Mouse (Mus musculus): ENCODE data around the gene Atxn7. TPM values are rescaled to one million over a fixed set of nuclear protein-coding genes. Genes with fewer than 3 reads are reported as not detected.
A peak's percentile ranks its signal among the peaks of the same experiment; 100 is the strongest.
"Not testable (repeated sequence)": the region's sequence is repeated elsewhere in the genome, so short reads cannot be mapped to it uniquely, and the experiment has no call there.

Atxn7 gene
- polyA plus RNA-seq, 1 experiment, result not detected

- TF ChIP-seq POLR2A (IDR thresholded peaks at IDR 0.05; ENCODE audit: insufficient read depth, low read depth, low read length) (no peak), CTCF (IDR thresholded peaks at IDR 0.05; ENCODE audit: insufficient read depth, low read depth, low read length) (no peak)
- WGBS, result 88% methylated on average over 1 of the region's 1 CpGs
- Histone ChIP-seq H3K4me3 (ENCODE audit: insufficient read depth, low read depth, low read length) (no peak overlapping the region), H3K4me1 (ENCODE audit: control insufficient read depth, insufficient read depth, low read length) (peaks cover 3% of the 10 kb centered on the region), H3K27ac (ENCODE audit: insufficient read depth, low read depth, low read length) (no peak overlapping the region)
Measured at GRCm38 (mm10) chr14:14032842-14033241, 71.6 kb downstream of the Atxn7 start.

GRCm38 (mm10) chr14:14036352-14036751 lies 75.1 kb downstream of the Atxn7 start:
- Histone ChIP-seq H3K4me3 (ENCODE audit: insufficient read depth, low read depth, low read length) (no peak overlapping the region), H3K27ac (ENCODE audit: insufficient read depth, low read depth, low read length) (no peak overlapping the region), H3K4me1 (ENCODE audit: control insufficient read depth, insufficient read depth, low read length) (no peaks in the 10 kb centered on the region)
- 64% methylated on average over 2 of the region's 2 CpGs for WGBS
- no peak for TF ChIP-seq POLR2A (IDR thresholded peaks at IDR 0.05; ENCODE audit: insufficient read depth, low read depth, low read length)
- no peak for TF ChIP-seq CTCF (IDR thresholded peaks at IDR 0.05; ENCODE audit: insufficient read depth, low read depth, low read length)

- WGBS, result 75% methylated on average over 2 of the region's 2 CpGs
- Histone ChIP-seq H3K27ac (ENCODE audit: insufficient read depth, low read depth, low read length) (no peak overlapping the region), H3K4me1 (ENCODE audit: control insufficient read depth, insufficient read depth, low read length) (no peaks in the 10 kb centered on the region), H3K4me3 (ENCODE audit: insufficient read depth, low read depth, low read length) (no peak overlapping the region)
- no peak for TF ChIP-seq CTCF (IDR thresholded peaks at IDR 0.05; ENCODE audit: insufficient read depth, low read depth, low read length)
- TF ChIP-seq POLR2A (IDR thresholded peaks at IDR 0.05; ENCODE audit: insufficient read depth, low read depth, low read length), result no peak
Measured at GRCm38 (mm10) chr14:14038233-14038632, 77.0 kb downstream of the Atxn7 start.

GRCm38 (mm10) chr14:14042336-14042735 lies 81.1 kb downstream of the Atxn7 start:
- Histone ChIP-seq H3K4me1 (ENCODE audit: control insufficient read depth, insufficient read depth, low read length) (0 out of 2 replicates have a peak, but pooled peaks cover 2% of the 10 kb centered on the region), H3K27ac (ENCODE audit: insufficient read depth, low read depth, low read length) (no peak overlapping the region), H3K4me3 (ENCODE audit: insufficient read depth, low read depth, low read length) (no peak overlapping the region)
- TF ChIP-seq POLR2A (IDR thresholded peaks at IDR 0.05; ENCODE audit: insufficient read depth, low read depth, low read length) (no peak), CTCF (IDR thresholded peaks at IDR 0.05; ENCODE audit: insufficient read depth, low read depth, low read length) (no peak)
- WGBS, result 35% methylated on average over 4 of the region's 4 CpGs

- H3K4me1 ChIP-seq (ENCODE audit: control insufficient read depth, insufficient read depth, low read length), result no peaks in the 10 kb centered on the region
- no peak for TF ChIP-seq POLR2A (IDR thresholded peaks at IDR 0.05; ENCODE audit: insufficient read depth, low read depth, low read length)
- no peak for TF ChIP-seq CTCF (IDR thresholded peaks at IDR 0.05; ENCODE audit: insufficient read depth, low read depth, low read length)
- H3K4me3 ChIP-seq (ENCODE audit: insufficient read depth, low read depth, low read length), result no peak overlapping the region
- H3K27ac ChIP-seq (ENCODE audit: insufficient read depth, low read depth, low read length), result no peak overlapping the region
- WGBS, result 87% methylated on average over 2 of the region's 2 CpGs
Measured at GRCm38 (mm10) chr14:14054386-14054785, 93.1 kb downstream of the Atxn7 start.

GRCm38 (mm10) chr14:14059606-14060005 lies 98.4 kb downstream of the Atxn7 start:
- H3K4me3 ChIP-seq (ENCODE audit: insufficient read depth, low read depth, low read length); H3K27ac ChIP-seq (ENCODE audit: insufficient read depth, low read depth, low read length); H3K4me1 ChIP-seq (ENCODE audit: control insufficient read depth, insufficient read depth, low read length): not testable (repeated sequence)

- Histone ChIP-seq H3K27ac (ENCODE audit: insufficient read depth, low read depth, low read length) (no peak overlapping the region), H3K4me1 (ENCODE audit: control insufficient read depth, insufficient read depth, low read length) (peaks cover 5% of the 10 kb centered on the region; the same call in 1 of the 2 replicates), H3K4me3 (ENCODE audit: insufficient read depth, low read depth, low read length) (no peak overlapping the region)
- 84% methylated on average over 11 of the region's 11 CpGs for WGBS
- TF ChIP-seq CTCF (IDR thresholded peaks at IDR 0.05; ENCODE audit: insufficient read depth, low read depth, low read length), result no peak
- TF ChIP-seq POLR2A (IDR thresholded peaks at IDR 0.05; ENCODE audit: insufficient read depth, low read depth, low read length), result no peak
Measured at GRCm38 (mm10) chr14:14062531-14063245, 101.4 kb downstream of the Atxn7 start.

- TF ChIP-seq POLR2A (IDR thresholded peaks at IDR 0.05; ENCODE audit: insufficient read depth, low read depth, low read length) (no peak), CTCF (IDR thresholded peaks at IDR 0.05; ENCODE audit: insufficient read depth, low read depth, low read length) (no peak)
- no peak overlapping the region for H3K27ac ChIP-seq (ENCODE audit: insufficient read depth, low read depth, low read length)
- peaks cover 9% of the 10 kb centered on the region; the same call in 1 of the 2 replicates for H3K4me1 ChIP-seq (ENCODE audit: control insufficient read depth, insufficient read depth, low read length)
- no peak overlapping the region for H3K4me3 ChIP-seq (ENCODE audit: insufficient read depth, low read depth, low read length)
- 53% methylated on average over 5 of the region's 5 CpGs for WGBS
Measured at GRCm38 (mm10) chr14:14063382-14063781, 102.1 kb downstream of the Atxn7 start.

GRCm38 (mm10) chr14:14064486-14065141 lies 103.4 kb downstream of the Atxn7 start:
- Histone ChIP-seq H3K4me3 (ENCODE audit: insufficient read depth, low read depth, low read length) (no peak overlapping the region), H3K4me1 (ENCODE audit: control insufficient read depth, insufficient read depth, low read length) (peaks cover 9% of the 10 kb centered on the region; the same call in 1 of the 2 replicates), H3K27ac (ENCODE audit: insufficient read depth, low read depth, low read length) (0 out of 2 replicates have a peak overlapping the region, but pooled peaks have one; percentile 25)
- 17% methylated on average over 5 of the region's 5 CpGs for WGBS
- TF ChIP-seq CTCF (IDR thresholded peaks at IDR 0.05; ENCODE audit: insufficient read depth, low read depth, low read length), result no peak
- no peak for TF ChIP-seq POLR2A (IDR thresholded peaks at IDR 0.05; ENCODE audit: insufficient read depth, low read depth, low read length)
